Mouse (Mus musculus) adrenal gland, adult 8-10 months (tissue): ENCODE measurements around the gene Cyp3a25. TPM values are rescaled to one million over a fixed set of nuclear protein-coding genes. Genes with fewer than 3 reads are reported as not detected.
"Not testable (repeated sequence)": the region's sequence is repeated elsewhere in the genome, so short reads cannot be mapped to it uniquely, and the experiment has no call there.

Experiments used
- DNase-seq: peaks from one replicate; pipeline ENCODE4 v3.0.0; 2022
- total RNA-seq, 4 experiments: library from RNA; stranded (reverse); gene quantifications; 2 replicates each; pipeline ENCODE4 v1.2.4; 2022

Cyp3a25 gene
- under 1 TPM in 2 of 4 experiments, not detected in 2; 0.54 to 0.55 TPM for total RNA-seq

- not testable (repeated sequence) for DNase-seq
These were observed at the start of gene Cyp3a25 for GRCm38 (mm10) chr5:146009509-146009908. TSS of gene Cyp3a25 (minus strand) at chr5:146009618.

GRCm38 (mm10) chr5:146021136-146021535 is 11.7 kb upstream of the Cyp3a25 start:
- DNase-seq: no peak

GRCm38 (mm10) chr5:146018275-146018674 is 8.9 kb upstream of the Cyp3a25 start:
- no peak for DNase-seq

- no peak for DNase-seq
These were observed 1.8 kb upstream of the Cyp3a25 start for GRCm38 (mm10) chr5:146011251-146011650.

- no peak for DNase-seq
These were observed 42.3 kb downstream of the Cyp3a25 start for GRCm38 (mm10) chr5:145967080-145967479.

Other genes with a start within 250 kb of the Cyp3a25 start
- gene Cyp3a44, start 203.7 kb downstream of the Cyp3a25 start, total RNA-seq: not detected
- 1 to 10 TPM in 1 of 4 experiments, under 1 TPM in 1, not detected in 2; 0.15 to 1.2 TPM for gene Cyp3a11, start 129.7 kb downstream of the Cyp3a25 start, total RNA-seq
- not detected for gene Cyp3a59, start 69.6 kb upstream of the Cyp3a25 start, total RNA-seq
- gene Gm5565, start 150.9 kb upstream of the Cyp3a25 start, total RNA-seq: not detected
- gene Gm6309, start 161.1 kb upstream of the Cyp3a25 start, total RNA-seq: not detected
- 1 to 10 TPM in 3 of 4 experiments, under 1 TPM in 1; 0.44 to 4.3 (median 2.1) TPM for gene 1700001J03Rik, start 175.7 kb upstream of the Cyp3a25 start, total RNA-seq
- gene Rnf6, start 211.9 kb upstream of the Cyp3a25 start, total RNA-seq: 10 to 100 TPM; 48.8 to 67.7 (median 62.8) TPM
- gene Cdk8, start 221.6 kb upstream of the Cyp3a25 start, total RNA-seq: 10 to 100 TPM; 49.4 to 93.5 (median 75.7) TPM